Mouse (Mus musculus) megakaryocyte-erythroid progenitor cell, adult 5-6 weeks (primary cell): Measurements from ENCODE around the gene Bag6. TPM values are rescaled to one million over a fixed set of nuclear protein-coding genes. Genes with fewer than 3 reads are reported as not detected.

Source experiments
- ATAC-seq: replicated peaks from 2 replicates; pipeline ENCODE4 v1.8.0; 2016; ENCODE audit warnings: mild to moderate bottlenecking, inconsistent platforms; ENCODE audit not compliant: severe bottlenecking, poor library complexity, low FRiP score, low TSS enrichment
- total RNA-seq, 2 experiments: library from RNA; stranded (forward) in 1 of 2; stranded (reverse) in 1 of 2; fragments of 200-1000, 215-1000 nt in 1 of 2; fragments of >200 nt in 1 of 2; fragmentation: Nextera tagmentation in 1 of 2; gene quantifications; 2 replicates each; pipeline ENCODE4 v1.2.3; 2014 to 2017

Gene Bag6
- total RNA-seq (2014; fragmentation: Nextera tagmentation) = 158 TPM in 2 replicates
- total RNA-seq (2017) = 63.3 and 105 TPM in 2 replicates

DNA sequence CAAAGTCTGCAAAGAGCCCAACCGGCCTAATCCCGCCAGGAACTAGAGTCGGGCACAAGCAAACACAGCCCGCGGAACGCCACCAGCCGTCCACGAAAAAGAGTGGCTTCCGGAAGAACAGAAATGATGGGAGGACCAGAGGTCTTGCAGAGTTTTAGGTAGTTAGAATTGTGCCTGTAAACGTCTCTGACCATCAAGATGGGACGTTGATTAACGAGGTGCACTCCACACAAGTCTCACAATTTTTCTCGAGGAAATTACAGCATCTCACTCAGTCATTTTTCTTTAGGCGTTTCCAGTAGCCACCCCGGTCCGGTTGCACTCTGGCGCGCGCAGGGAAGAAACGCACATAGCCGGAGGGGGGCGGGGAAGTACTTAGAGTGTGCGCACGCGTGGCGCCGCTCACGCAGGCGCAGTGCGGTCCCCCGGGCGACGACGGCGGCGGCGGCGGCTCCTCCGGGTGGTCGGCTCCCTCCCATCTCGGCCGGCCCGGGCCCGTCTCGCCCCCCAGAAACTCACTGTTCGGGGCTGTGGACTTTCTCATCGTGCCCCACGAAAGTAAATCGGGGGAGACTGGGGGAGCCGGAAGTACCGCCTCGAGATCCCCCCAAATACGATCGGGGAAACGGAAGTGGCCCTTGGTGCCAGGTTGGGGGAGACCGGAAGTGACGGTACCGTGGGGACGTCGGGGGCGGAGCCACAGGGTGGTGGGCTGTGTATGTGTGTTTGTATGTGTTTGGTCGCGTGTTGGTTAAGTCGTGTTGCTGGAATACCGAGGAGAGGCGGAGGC is at the start of gene Bag6:
Gene Bag6, plus strand, starts transcription at position 378 of the 790 bp plus-strand sequence.
- ATAC-seq = peak; percentile 77

GRCm38 (mm10) chr17:35085208-35085865 is 49.6 kb upstream of the Bag6 start, which contains the start of gene Ly6g6f:
TSS of gene Ly6g6f (minus strand) at chr17:35085610.
- ATAC-seq = no peak

GRCm38 (mm10) chr17:35088151-35088550 is 46.8 kb upstream of the Bag6 start:
- no peak for ATAC-seq

DNA sequence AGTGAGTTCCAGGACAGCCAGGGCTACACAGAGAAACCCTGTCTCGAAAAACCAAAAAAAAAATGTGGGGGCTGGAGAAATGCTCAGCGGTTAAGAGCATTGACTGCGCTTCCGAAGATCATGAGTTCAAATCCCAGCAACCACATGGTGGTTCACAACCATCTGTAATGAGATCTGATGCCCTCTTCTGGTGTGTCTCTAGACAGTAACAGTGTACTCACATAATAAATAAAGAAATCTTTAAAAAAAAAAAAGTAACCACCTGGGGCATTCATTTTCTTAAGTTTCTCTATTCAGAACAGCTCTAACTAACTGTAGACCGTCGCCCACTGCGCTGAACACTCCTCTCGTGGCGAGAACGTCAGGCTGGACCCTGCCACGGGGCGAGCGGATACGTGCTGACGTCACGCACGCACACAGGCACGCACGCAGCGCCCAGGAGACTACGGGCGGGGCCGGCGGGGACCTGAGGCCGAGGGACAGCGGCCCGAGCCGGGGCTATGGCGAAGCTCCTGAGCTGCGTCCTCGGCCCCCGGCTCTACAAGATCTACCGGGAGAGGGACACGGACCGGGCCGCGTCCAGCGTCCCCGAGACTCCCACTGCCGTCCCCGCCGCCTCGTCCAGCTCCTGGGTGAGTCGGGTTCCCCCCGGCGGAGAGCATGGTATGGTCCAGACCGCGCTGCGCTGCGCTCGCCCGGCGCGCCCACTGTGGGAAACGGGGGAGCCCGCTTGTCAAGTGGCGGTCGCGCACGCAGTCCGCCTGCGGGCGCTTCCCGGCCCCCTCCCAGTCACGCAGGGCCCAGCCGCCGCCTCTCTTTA is 45.9 kb upstream of the Bag6 start, which contains the start of gene Abhd16a:
Gene Abhd16a, plus strand, starts transcription at position 439 of the 820 bp plus-strand sequence.
- peak; percentile 86 for ATAC-seq

- peak; percentile 84 for ATAC-seq
Measured at GRCm38 (mm10) chr17:35090166-35090932, 44.6 kb upstream of the Bag6 start.

DNA sequence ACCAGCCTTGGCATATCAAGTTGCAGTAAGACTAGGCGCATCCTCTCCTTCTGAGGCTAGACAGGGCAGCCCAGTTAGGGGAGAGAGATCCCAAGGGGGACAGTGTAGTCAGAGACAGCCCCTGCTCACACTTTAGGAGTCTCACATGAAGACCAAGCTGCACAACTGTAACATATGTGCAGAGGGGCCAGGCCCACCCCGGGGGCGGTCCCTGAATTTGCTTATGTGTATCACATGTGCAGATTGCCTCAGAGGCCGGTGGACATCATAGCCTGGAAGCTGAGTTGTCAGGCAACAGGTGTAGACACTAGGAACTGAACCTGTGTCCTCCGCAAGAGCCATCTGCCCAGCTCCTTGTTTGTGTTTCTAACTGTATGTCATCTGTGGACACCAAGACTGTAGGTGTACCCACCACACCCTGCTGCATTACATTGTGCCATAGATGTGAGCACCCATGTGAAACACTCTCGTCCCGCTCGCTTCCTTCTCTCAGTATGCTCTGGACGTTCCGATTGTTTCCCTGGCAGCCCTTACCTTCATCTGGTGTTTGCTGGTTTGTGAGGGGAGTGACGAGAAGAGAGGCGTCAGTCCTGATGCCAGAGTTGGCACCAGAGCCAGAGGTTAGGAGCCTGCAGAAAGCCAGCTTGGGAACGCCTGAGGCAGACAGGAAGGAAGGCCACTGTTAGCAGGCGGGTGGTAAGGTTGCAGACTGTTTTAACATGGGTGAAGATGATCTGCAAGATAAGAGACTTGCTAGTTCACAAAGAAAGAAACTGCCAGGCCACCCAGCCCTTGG is 42.4 kb upstream of the Bag6 start:
- ATAC-seq = no peak

DNA sequence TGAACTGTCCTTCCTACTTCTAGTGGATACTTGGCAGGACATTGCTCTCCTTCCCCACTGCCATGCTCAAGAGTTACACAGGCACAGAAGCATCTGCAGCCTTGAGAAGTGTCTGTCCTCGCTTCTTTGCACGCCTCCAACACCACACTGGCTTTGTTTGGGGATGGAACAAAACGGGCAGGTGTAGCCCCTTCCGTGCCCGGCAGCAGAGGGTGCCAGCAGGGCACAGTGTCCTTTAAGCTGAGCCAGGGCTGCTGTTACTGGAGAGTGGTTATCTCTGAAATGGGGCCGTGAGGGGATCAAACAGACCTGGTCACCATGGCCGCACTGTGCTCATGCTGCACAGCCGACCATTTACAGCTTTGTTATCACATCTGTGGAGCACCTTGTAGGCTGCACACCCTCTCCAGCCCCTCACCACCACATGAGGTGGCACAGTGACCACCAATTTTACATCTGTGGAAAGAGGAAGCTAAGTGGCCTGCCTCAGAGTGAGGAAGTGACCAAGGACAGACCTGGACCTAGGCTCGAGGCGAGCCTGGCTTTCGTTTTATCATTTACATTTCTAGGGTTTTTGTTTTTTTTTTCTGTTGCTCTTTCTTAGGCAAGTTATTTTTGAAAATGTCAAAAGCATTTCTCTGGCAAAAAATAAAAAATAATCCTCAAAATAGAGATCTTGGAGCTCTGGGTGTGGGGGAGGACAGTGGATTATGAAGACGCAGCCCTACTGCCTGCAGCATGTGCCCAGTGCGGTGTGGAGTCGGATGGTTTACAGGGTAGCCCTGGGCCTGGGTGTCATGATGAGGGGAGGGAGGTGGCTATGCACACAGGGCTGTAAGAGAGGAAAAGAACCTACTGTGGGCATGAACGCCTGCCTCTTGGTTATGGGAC is 40.3 kb upstream of the Bag6 start:
- ATAC-seq = no peak

DNA sequence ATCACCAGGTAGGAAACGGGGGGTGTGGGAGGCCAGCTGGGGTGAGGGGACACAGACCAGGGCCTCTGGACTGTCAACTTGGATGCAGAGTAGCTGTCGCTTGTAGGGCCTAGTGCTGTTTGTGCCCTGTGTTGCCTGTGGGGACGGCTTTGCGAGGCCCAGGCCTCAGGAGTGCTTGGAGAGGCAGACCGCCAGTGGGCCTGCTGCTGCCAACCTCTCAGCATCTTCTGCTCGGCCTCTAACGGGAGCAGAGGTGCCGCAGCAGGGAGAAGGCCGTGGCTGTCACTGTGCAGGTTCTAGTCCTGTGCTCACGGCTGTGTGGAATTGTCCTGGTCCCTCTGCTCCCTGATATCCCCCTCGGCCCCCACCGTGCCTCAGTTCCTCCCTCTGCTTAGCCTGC is 38.4 kb upstream of the Bag6 start:
- ATAC-seq = no peak

GRCm38 (mm10) chr17:35097164-35097655 is 37.8 kb upstream of the Bag6 start:
- no peak for ATAC-seq

DNA sequence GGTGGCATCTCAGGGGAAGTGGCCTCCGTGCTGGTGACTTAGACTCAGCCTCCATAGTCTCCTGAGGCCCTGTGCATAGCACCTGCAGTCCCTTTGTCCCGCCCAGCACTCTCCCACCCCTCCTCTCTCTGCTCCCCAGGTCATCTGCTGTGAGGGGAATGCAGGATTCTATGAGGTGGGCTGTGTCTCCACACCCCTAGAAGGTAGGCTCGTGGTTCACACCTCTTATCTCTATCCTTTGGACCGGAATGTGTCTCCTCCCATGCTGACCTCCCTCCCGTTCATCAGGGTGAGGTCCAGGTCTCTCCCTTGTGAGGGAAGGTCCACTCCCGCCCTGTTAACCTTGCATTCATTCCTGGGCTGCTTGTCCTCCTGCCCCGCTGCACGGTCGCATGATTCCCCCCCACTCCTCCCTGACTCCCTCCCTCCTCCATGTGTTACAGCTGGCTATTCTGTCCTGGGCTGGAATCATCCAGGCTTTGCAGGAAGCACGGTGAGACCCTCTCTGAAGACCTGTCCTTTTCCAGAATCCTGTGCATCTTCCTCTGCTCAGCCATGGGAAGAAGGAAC is 34.7 kb upstream of the Bag6 start:
- no peak for ATAC-seq

GRCm38 (mm10) chr17:35101161-35101560 is 33.8 kb upstream of the Bag6 start:
- ATAC-seq = no peak

DNA sequence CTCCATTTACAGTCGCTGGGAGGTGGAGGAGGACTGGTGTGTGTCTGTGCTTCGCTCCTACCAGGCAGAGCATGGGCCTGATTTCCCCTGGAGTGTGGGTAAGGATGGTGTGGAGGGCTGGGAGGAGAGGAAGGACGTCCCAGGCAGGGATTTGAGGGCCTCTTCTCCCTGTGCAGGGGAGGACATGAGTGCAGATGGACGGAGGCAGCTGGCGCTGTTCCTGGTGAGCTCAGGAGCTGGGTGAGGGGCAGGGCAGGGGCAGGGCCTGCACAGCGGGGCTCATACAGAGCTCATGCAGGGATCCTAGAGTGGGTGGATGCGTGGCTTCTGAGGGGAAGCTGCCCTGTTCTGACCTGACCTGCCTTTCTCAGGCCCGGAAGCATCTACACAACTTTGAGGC is 32.7 kb upstream of the Bag6 start:
- ATAC-seq = no peak

DNA sequence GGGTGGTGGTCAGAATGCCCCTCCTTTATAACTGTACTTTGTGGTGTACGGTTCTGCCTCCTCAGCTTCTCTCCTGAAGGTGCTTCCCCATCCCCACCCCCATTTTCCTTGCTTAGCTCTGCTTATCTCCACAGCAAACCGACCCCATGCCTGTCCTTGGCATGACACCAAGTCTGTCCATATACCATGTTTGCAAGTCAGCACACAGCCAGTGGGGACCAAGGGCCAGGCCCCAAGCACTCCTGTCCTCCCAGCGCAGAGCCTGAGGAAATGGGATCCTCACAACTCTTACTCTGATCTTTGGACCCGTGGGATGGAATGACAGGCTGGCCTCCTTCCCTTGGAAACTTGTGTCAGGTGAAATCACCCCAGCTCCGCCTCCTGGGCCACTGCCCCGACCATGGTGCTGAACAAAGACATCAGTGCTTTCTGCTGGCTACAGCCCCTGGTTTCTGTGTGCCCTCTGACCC is 31.7 kb upstream of the Bag6 start:
- ATAC-seq = peak; percentile 29

- ATAC-seq = no peak
Measured at GRCm38 (mm10) chr17:35104079-35104478, 30.9 kb upstream of the Bag6 start.

DNA sequence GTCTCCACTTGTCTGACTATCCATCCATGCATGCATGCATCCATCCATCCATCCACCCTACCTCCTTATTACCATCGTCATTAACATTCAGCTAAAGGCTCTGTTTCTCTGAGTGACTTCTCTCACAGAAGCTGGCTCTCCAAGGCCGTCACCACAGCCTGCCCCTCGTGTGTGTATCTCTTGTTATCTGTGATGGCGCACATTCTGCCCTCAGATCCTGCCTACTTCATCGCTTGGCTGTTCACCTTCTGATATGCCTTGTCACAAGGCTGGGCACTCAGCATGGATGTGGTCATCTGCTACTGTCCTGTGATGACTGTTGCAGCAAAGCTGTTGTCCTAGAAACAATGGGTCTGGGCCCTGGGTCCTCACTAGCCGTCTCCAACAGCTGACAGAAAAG is 30.2 kb upstream of the Bag6 start:
- ATAC-seq = peak; percentile 87

DNA sequence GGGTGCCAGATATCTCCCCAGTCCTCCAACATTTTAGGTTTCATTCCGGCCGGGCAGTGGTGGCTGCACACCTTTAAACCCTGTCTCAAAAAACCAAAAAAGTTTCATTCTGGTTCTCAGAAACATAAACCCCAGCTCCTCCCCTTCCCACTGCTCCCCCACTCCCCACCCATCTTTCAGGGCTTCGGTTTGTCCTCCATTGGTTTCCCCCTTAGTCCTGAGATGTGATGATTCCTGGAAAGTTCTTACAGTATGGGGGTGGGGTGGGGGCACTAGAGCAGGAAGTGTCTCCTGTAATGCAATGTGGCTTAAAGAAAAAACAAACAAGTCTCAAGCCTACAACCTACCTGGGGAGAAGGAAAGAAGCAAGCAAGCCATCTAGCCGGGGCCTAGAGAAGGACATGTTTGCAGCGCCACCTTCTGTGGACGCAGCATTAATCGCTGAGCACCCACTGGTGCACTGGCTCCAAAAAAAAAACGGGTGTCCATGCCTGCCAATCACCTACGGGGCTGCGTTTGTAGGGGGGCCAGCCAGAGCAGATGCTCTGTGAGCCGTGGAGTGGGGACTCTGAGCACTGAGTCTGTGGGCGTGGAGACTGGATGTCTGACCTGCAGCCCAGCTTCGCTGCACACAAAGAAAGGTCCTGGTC is 29.1 kb upstream of the Bag6 start:
- ATAC-seq = peak; percentile 12; the same call in 1 of the 2 replicates
